Mouse (Mus musculus): ENCODE measurements around the gene Nadk2. TPM values are rescaled to one million over a fixed set of nuclear protein-coding genes. Genes with fewer than 3 reads are reported as not detected.

Nadk2 gene
- polyA plus RNA-seq, 1 experiment from 2014 or later = 26.5 TPM

DNA sequence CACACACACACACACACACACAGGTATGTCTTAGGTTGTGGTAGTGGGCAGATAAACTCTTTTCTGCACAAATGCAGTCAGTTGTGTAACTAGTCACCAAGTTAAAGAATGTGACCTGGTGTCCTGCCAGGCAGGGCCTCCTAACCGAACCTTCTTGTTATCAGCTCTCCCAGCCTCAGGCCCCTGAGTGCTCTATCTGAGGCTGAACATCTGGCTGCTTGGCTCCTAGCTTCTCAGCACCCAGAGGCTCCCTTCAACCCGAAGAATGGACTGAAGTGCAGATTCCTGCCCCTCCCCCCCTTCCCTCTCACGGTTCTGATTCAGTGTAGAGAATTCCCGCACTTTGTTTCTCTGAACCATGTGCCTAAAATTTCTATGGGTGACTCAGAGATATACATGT, 3.6 kb downstream of the Nadk2 start:
- Histone ChIP-seq H3K27ac (replicated peaks) (no peak overlapping the region), H3K36me3 (no peaks in the 10 kb centered on the region), H3K4me1 (replicated peaks) (peaks cover 39% of the 10 kb centered on the region), H3K9ac (no peak overlapping the region), H3K27me3 (no peaks in the 10 kb centered on the region), H3K9me3 (no peaks in the 10 kb centered on the region), H3K4me3 (no peak overlapping the region), H3K4me2 (no peak overlapping the region)
- no peak for ATAC-seq (ENCODE audit: low FRiP score, low read depth)
- WGBS = 18% methylated on average over 4 of the region's 4 CpGs

DNA sequence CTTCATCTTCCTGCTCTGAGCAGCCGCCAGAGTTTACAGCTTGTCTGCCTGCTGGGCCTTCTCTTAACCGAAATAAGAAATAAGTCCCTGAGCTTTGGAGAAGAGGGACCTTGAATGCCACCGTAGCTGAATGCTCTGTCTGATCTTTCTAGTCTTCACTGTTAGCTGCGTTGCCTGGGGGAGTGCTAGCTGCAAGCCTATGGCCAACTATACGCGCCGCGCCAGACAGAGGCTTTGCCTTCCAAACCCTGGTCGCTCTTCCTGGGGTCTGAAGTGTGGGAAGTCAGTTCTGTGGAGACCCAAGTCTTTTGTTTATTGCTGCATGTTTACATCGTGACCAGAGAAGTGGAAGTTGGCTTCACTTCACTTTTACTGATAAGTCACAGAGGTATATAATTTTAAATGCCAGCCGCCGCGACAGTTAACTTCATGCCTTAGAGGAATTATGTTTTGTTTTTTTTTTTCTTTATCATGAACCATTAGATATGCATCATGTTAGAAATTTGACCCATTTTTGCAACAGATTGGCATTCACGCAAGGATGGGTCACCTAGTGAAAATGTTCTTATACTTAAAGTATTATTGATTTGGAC, 4.6 kb downstream of the Nadk2 start:
- Histone ChIP-seq H3K9me3 (no peaks in the 10 kb centered on the region), H3K27ac (replicated peaks) (no peak overlapping the region), H3K4me1 (replicated peaks) (peaks cover 31% of the 10 kb centered on the region), H3K36me3 (no peaks in the 10 kb centered on the region), H3K4me2 (no peak overlapping the region), H3K27me3 (no peaks in the 10 kb centered on the region), H3K9ac (no peak overlapping the region), H3K4me3 (no peak overlapping the region)
- 74% methylated on average over 14 of the region's 14 CpGs for WGBS
- ATAC-seq (ENCODE audit: low FRiP score, low read depth) = no peak

DNA sequence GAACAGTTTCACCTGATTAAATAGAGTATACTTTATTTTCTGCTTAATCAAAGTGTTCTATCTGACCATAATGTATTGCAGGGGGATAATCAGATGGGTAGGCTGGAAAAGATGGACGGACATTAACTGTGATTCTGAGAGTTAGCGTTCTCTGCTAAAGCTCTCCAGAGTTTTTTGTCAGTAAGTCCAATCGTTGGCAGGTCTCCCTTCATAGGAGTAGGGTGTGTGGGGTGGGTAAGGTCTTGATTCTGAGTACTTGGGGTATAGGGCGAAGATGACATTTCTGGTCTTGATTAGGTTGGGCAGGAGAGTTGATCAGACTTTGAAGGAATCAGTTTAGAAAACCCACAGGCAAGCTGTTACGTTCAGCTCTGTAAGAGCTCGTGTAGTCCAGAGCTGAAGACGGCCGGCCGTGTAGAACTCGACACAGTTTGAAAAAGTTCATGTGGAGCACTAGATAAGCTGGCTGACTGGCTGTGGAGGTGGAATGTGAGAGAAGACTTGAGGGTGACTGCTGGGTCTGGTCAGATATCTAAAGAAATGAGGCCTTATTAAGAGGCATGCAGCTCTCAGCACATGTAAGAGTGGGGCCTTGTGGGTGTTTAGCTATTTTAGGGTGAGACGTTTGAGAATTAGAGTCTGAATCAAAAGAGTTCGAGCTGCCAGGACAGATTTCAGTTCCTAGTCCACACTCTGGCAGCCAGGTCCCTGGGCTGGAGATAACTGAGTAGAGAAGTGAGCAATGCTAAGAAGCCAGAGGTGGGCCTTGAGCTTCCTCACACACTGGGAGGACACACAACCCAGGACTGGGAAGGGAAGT, 7.6 kb downstream of the Nadk2 start:
- H3K4me1 ChIP-seq (replicated peaks) = peaks cover 17% of the 10 kb centered on the region
- no peak for ATAC-seq (ENCODE audit: low FRiP score, low read depth)
- no peak overlapping the region for H3K4me3 ChIP-seq
- H3K9ac ChIP-seq = no peak overlapping the region
- no peak overlapping the region for H3K27ac ChIP-seq (replicated peaks)
- H3K4me2 ChIP-seq = no peak overlapping the region
- no peaks in the 10 kb centered on the region for H3K27me3 ChIP-seq
- 82% methylated on average over 12 of the region's 12 CpGs for WGBS
- H3K9me3 ChIP-seq = no peaks in the 10 kb centered on the region
- H3K36me3 ChIP-seq = no peaks in the 10 kb centered on the region

DNA sequence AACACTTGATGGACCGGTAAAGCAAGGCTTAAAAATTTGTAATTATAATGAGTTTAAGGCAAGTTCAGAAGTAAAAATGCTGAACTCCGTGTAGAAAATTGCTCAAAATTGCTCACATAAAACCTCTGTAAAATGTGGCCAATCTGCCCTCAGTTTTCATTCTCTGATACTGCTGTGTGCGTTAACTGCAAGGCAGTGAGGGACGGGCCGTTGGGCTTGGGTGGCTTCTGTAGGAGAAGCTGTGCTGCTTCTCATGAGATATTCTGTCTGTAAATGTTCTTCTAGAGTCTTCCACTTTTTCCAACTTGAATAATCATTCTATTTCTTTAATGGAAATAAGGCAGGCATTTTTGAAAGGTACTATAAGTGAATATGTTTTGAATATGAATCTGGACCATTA, 8.6 kb downstream of the Nadk2 start:
- no peak overlapping the region for H3K4me3 ChIP-seq
- H3K9ac ChIP-seq = no peak overlapping the region
- WGBS = 71% methylated on average over 5 of the region's 5 CpGs
- H3K4me2 ChIP-seq = no peak overlapping the region
- H3K27me3 ChIP-seq = no peaks in the 10 kb centered on the region
- H3K27ac ChIP-seq (replicated peaks) = no peak overlapping the region
- H3K36me3 ChIP-seq = no peaks in the 10 kb centered on the region
- peaks cover 9% of the 10 kb centered on the region for H3K4me1 ChIP-seq (replicated peaks)
- no peaks in the 10 kb centered on the region for H3K9me3 ChIP-seq
- ATAC-seq (ENCODE audit: low FRiP score, low read depth) = no peak

DNA sequence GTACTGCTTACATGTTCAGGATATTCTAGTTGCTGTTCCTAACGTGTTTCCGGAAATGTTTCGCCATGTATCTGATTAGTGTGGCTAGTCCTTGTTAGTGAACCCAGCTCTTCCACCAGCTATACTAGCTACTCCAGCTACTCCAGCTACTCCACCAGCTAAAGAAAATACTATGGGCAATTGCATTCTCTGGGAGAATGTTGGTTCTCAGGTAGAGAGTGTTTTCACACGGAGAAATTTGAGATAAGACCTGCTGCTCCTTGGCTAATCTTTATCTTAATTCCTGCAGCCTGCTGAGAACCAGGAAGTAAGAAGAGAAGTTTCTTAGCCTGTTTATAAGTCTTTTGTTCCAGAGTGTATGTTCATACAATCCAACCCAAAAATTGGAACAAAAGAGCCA, 9.1 kb downstream of the Nadk2 start:
- Histone ChIP-seq H3K9ac (no peak overlapping the region), H3K27me3 (no peaks in the 10 kb centered on the region), H3K36me3 (no peaks in the 10 kb centered on the region), H3K9me3 (no peaks in the 10 kb centered on the region), H3K27ac (replicated peaks) (no peak overlapping the region), H3K4me3 (no peak overlapping the region), H3K4me2 (no peak overlapping the region), H3K4me1 (replicated peaks) (peaks cover 6% of the 10 kb centered on the region)
- no peak for ATAC-seq (ENCODE audit: low FRiP score, low read depth)
- WGBS = 74% methylated on average over 4 of the region's 4 CpGs

DNA sequence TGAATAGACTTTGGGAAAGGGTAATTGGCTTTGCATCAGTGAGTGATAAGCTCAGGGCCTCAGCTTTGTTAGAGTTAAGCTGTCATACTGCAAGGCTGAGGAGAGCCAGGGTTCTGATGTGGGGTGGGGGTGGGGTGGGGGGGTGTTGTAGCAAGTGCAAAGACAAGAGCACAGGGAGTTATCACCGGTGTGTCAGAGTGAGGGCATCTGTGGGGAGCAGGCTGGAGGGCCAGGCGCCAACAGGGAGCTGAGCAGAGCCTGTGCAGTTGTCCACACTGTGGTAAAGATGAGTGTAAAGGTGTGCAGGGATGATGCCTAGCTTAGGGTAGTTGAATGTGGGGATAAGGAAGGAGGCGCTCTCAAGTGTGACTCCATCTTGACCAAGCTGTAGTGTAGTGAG, 10.2 kb downstream of the Nadk2 start:
- Histone ChIP-seq H3K27ac (replicated peaks) (no peak overlapping the region), H3K4me1 (replicated peaks) (peaks cover 1% of the 10 kb centered on the region; the same call in 1 of the 2 replicates), H3K9ac (no peak overlapping the region), H3K9me3 (no peaks in the 10 kb centered on the region), H3K4me3 (no peak overlapping the region), H3K27me3 (no peaks in the 10 kb centered on the region), H3K36me3 (no peaks in the 10 kb centered on the region), H3K4me2 (no peak overlapping the region)
- ATAC-seq (ENCODE audit: low FRiP score, low read depth) = peak; percentile 34; the same call in 1 of the 2 replicates
- WGBS = 90% methylated on average over 3 of the region's 3 CpGs

DNA sequence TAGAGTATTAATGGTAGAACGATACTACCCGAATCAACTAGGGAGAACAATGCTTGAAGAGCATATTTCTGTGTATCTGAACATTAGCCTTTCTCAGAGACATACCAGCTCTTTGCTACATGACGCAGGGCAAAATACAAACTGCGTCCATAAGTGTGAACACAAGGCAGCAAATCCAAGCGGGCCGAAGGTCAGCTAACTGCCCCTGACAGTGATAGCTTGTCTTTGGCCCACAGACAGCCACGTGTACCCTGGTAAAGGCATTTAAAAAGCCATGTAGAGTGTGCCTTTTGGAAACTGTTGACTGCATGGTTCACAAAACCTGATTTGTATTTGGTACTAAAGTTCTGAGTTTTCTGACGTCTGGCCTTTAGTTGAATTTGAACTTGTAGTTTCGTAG, 11.7 kb downstream of the Nadk2 start:
- no peak overlapping the region for H3K4me2 ChIP-seq
- no peaks in the 10 kb centered on the region for H3K36me3 ChIP-seq
- H3K9me3 ChIP-seq = no peaks in the 10 kb centered on the region
- no peak overlapping the region for H3K27ac ChIP-seq (replicated peaks)
- H3K27me3 ChIP-seq = no peaks in the 10 kb centered on the region
- H3K9ac ChIP-seq = no peak overlapping the region
- 88% methylated on average over 9 of the region's 9 CpGs for whole genome bisulfite sequencing
- ATAC-seq (ENCODE audit: low FRiP score, low read depth) = no peak
- H3K4me3 ChIP-seq = no peak overlapping the region
- H3K4me1 ChIP-seq (replicated peaks) = no peaks in the 10 kb centered on the region

DNA sequence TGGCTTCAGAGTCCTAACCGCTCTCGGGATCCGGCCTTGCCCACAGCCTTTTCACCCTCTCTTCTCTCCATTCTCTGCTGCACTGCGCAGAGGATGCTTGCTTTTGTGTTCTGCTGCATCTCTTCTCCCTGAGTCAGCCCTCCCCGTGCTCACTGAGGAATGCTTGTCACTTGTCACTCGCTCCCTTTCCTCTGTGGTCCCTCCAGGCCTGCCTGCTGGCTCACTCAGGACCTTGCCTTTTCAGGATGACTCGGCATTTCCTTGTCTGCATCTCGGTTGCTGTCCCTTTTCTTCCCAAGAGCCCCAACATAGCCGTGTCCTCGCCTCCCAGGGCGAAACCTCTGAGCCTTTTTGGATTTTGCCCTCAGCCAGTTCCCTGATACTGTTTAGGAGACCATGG, 15.8 kb downstream of the Nadk2 start:
- no peak for ATAC-seq (ENCODE audit: low FRiP score, low read depth)
- no peaks in the 10 kb centered on the region for H3K4me1 ChIP-seq (replicated peaks)
- H3K4me3 ChIP-seq = no peak overlapping the region
- peaks cover 5% of the 10 kb centered on the region; the same call in 1 of the 2 replicates for H3K36me3 ChIP-seq
- H3K27me3 ChIP-seq = no peaks in the 10 kb centered on the region
- no peaks in the 10 kb centered on the region for H3K9me3 ChIP-seq
- no peak overlapping the region for H3K27ac ChIP-seq (replicated peaks)
- no peak overlapping the region for H3K4me2 ChIP-seq
- H3K9ac ChIP-seq = no peak overlapping the region
- WGBS = 47% methylated on average over 11 of the region's 11 CpGs

DNA sequence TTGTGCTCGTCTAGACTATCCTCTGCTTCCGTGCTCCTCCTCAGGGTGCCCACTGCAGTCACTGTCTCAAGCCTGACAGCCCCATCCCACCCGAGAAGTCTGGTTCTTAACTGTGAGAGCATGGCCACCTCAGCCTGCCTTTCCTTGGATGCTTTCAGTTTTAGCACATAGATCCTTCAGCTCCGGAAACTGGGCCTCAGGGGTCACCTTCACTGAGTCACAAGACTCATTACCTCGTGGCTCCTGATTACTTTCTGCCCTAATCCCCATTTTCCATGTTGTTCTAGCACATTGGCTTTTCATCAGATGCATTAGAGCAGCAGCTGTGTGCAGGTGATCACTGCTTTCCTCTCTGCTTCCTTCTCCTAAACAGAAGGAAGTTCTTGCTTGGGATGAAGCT, 16.4 kb downstream of the Nadk2 start:
- no peak overlapping the region for H3K4me3 ChIP-seq
- H3K4me1 ChIP-seq (replicated peaks) = no peaks in the 10 kb centered on the region
- H3K9me3 ChIP-seq = no peaks in the 10 kb centered on the region
- H3K27ac ChIP-seq (replicated peaks) = no peak overlapping the region
- 74% methylated on average over 5 of the region's 5 CpGs for WGBS
- no peaks in the 10 kb centered on the region for H3K27me3 ChIP-seq
- no peak for ATAC-seq (ENCODE audit: low FRiP score, low read depth)
- H3K9ac ChIP-seq = no peak overlapping the region
- peaks cover 5% of the 10 kb centered on the region; the same call in 1 of the 2 replicates for H3K36me3 ChIP-seq
- no peak overlapping the region for H3K4me2 ChIP-seq

DNA sequence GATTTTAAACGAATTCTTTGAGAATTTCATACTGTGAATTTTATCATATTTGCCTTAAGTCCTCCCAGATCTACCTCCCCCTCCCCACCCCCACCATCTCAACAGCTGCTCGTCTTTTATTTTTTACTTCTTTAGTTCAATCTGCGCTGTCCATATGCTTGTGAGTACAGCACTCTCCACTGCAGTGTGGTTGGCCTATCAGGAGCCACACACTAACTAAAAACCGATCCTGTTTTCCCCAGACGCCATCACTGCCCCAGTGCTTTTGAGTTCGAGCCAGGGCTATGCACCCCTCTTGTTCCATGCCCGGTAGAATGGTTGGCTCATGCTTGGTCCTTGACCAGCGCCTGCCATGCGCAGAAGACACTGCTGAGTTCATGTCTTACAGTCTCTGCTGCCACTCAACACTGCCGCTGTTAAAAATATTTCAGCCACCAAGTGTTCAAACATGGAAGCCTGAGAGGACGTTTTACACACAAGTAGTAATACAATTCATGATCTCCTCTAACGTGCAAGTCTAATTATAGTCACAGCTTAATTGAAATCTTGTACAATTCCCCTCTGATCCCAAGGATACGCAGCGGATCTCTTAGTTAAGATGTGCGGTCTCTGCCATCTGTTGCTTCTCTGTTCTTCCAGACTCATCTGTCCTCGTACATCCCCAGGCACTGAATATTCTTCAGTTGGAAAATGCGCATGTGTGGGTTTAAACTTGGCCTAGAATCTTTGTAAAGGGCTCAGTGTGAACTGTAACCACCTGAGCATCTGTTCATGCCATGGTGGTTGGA, 17.0 kb downstream of the Nadk2 start:
- H3K36me3 ChIP-seq = peaks cover 9% of the 10 kb centered on the region
- no peak overlapping the region for H3K4me3 ChIP-seq
- H3K27ac ChIP-seq (replicated peaks) = no peak overlapping the region
- no peaks in the 10 kb centered on the region for H3K9me3 ChIP-seq
- no peaks in the 10 kb centered on the region for H3K27me3 ChIP-seq
- H3K4me1 ChIP-seq (replicated peaks) = no peaks in the 10 kb centered on the region
- WGBS = 81% methylated on average over 17 of the region's 17 CpGs
- H3K4me2 ChIP-seq = no peak overlapping the region
- ATAC-seq (ENCODE audit: low FRiP score, low read depth) = peak; percentile 61
- no peak overlapping the region for H3K9ac ChIP-seq

DNA sequence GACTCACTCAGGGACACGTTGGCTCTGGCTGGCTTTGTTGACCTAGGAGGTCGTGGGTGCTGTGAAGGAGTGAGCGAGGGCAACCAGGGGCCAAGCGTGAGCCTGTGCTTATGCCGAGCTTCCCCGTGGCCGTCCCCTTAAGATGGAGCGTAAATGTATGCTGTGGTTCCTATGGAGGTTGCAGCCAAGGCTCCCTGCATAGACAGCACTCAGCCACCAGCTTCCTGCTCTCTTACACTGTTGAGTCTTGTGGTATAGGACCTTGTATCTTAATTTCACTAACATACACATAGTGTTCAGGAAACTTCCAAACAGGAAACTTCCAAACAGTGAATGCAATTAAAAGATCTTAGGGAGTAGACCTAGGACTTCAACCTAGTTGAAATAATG, 17.6 kb downstream of the Nadk2 start:
- Histone ChIP-seq H3K9me3 (no peaks in the 10 kb centered on the region), H3K36me3 (peaks cover 14% of the 10 kb centered on the region), H3K4me1 (replicated peaks) (no peaks in the 10 kb centered on the region), H3K27ac (replicated peaks) (no peak overlapping the region), H3K27me3 (no peaks in the 10 kb centered on the region), H3K9ac (no peak overlapping the region), H3K4me2 (no peak overlapping the region), H3K4me3 (no peak overlapping the region)
- peak; percentile 36; the same call in 1 of the 2 replicates for ATAC-seq (ENCODE audit: low FRiP score, low read depth)
- 57% methylated on average over 8 of the region's 8 CpGs for WGBS

DNA sequence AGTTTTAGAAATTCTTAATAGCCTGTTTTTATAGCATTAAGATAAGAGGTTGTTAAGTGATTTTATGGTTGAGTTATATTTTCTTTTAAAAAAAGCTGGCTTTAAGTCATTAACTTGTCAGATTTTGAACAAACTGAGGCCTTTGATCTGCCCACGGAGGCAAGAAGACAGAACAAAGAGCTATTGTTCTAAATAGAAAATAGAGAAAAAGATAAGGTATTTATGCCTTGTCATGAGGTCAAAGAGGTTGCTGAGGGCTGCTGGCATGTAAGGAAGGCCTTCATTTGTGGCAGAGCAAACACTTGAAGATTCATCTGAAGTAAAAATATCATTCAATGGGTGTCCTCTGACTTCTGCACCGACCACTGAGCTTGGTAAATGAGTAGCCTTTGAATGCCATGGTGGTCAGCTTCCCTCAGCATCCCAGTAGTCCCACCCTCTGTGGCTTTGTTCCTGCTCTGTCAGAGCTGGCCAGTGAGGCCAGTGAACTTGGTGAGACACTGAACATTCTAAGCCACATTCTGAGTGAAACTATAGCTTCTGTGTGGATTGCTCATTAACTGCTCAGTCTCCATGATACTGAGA, 18.2 kb downstream of the Nadk2 start:
- Histone ChIP-seq H3K4me1 (replicated peaks) (peaks cover under 1% of the 10 kb centered on the region; the same call in 1 of the 2 replicates), H3K9ac (no peak overlapping the region), H3K27me3 (no peaks in the 10 kb centered on the region), H3K9me3 (no peaks in the 10 kb centered on the region), H3K27ac (replicated peaks) (no peak overlapping the region), H3K36me3 (peaks cover 19% of the 10 kb centered on the region), H3K4me3 (no peak overlapping the region), H3K4me2 (no peak overlapping the region)
- WGBS = 12% methylated on average over 2 of the region's 2 CpGs
- ATAC-seq (ENCODE audit: low FRiP score, low read depth) = no peak

Measured in hindbrain, embryonic 15.5 days (tissue).